ENCODE assay signal across 8 mouse cellular contexts in the genomic region with DNA sequence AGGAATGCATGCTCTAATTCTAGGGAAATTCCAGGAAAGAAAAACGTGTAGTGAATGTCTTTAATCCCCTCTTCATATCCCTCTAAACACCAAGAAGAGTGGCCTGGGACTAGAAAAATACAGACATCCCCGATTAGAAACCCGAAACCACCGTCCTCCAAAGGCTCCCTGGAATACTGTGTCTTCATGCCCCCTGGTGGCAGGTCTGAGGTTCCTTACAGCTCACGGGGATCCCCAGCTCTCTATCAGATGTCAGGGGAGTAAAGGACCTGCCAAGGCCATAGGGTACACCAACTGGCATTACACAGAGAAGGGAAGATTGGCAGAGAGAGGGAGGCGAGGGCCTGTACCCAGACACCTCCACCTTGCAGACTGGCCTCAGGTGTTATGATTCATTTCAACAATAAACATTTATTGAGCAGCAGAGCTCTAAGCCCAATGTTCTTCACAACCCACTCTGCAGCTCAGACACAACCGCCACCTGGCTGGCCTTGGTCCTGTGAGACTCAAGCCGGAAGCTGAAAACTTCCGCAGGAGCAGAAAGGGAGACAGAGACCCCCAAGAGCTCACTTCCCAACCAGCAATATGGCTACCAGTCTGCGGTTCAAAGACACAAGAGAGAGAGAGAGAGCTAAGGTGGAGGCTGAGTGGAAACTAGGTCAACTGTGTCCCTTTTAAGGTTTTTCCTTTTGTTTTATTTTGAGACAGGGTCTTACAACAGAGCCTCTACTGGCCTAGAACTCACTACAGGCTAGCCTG. TPM values are rescaled to one million over a fixed set of nuclear protein-coding genes. Genes with fewer than 3 reads are reported as not detected.
DNase-seq lines count a peak whose midpoint lies in the region; ATAC-seq and TF ChIP-seq lines count a peak whose summit lies in the region.

No protein-coding gene starts in this region.

- H3K4me2 ChIP-seq in stomach, embryonic 16.5 days (ENCODE audit: low read depth, low read length) = no peak overlapping the region

- no peak for TF ChIP-seq POLR2A in lung, adult 2 months (IDR thresholded peaks at IDR 0.05; ENCODE audit: borderline replicate concordance, extremely low read depth, low read depth, low read length)

- H3K4me3 ChIP-seq in lung, adult 2 months (replicated peaks; ENCODE audit: extremely low read depth, low read depth, low read length) = no peak overlapping the region
- H3K4me3 ChIP-seq in stomach, embryonic 16.5 days (replicated peaks; ENCODE audit: low read length) = no peak overlapping the region

- peak; percentile 98 for DNase-seq in heart, adult 11 months
- no peak for DNase-seq in heart, postnatal 25 days (ENCODE audit: low spot score)
- peak; percentile 52 for DNase-seq in CD4-positive helper T cell, adult 2 months (ENCODE audit: low read depth, low spot score)
- DNase-seq in c-Kit-positive CD71-positive TER-119-positive erythroid progenitor cells, embryonic 14.5 days (ENCODE audit: low spot score) = peak; percentile 34
- peak; percentile 87 for DNase-seq in kidney, adult 9 months
- peak; percentile 74 for DNase-seq in lung, adult 2 months

- intact Hi-C loops in heart, postnatal 25 days (cut with DNase I) = loop anchor here (1.0 kb wide), 1 partner anchor 46 kb away; no protein-coding TSS in a partner anchor

- H3K9ac ChIP-seq in stomach, embryonic 16.5 days (ENCODE audit: low read length) = no peak overlapping the region

- peaks cover 12% of the 10 kb centered on the region; the same call in 1 of the 2 replicates for H3K36me3 ChIP-seq in stomach, embryonic 16.5 days (ENCODE audit: control insufficient read depth, insufficient read depth, low read length)

- no peaks in the 10 kb centered on the region for H3K27me3 ChIP-seq in stomach, embryonic 16.5 days (ENCODE audit: control insufficient read depth, insufficient read depth, low read length)

- no peak overlapping the region for H3K27ac ChIP-seq in stomach, embryonic 16.5 days (ENCODE audit: low read length)

- H3K4me1 ChIP-seq in lung, adult 2 months (ENCODE audit: control insufficient read depth, insufficient read depth, low read length) = peaks cover under 1% of the 10 kb centered on the region; the same call in 1 of the 2 replicates
- H3K4me1 ChIP-seq in stomach, embryonic 16.5 days (ENCODE audit: control insufficient read depth, insufficient read depth, low read length) = peaks cover 35% of the 10 kb centered on the region

- TF ChIP-seq CTCF in lung, adult 2 months (IDR thresholded peaks at IDR 0.05; ENCODE audit: insufficient read depth, low read length) = peak; percentile 87

- peak; percentile 84 for ATAC-seq in frontal cortex, adult (ENCODE audit: low TSS enrichment)
- 0 out of 2 replicates have a peak, but pooled peaks have one; percentile 52 for ATAC-seq in stomach, embryonic 16.5 days (ENCODE audit: insufficient read depth, low FRiP score)

- 36% methylated on average over 10 of the region's 10 CpGs for WGBS in lung, adult 2 months
- WGBS in stomach, embryonic 16.5 days = 34% methylated on average over 10 of the region's 10 CpGs

- H3K9me3 ChIP-seq in stomach, embryonic 16.5 days (replicated peaks; ENCODE audit: control insufficient read depth, low read length) = no peaks in the 10 kb centered on the region

RNA-seq across cellular contexts. Expression of gene P3h4, which starts 6.4 kb away (rescaled TPM):
- total RNA-seq in heart, postnatal 25 days (2021) = 10 to 100 TPM; 15.4 to 15.8 TPM
- 40.6 and 53.9 TPM in 2 replicates for polyA plus RNA-seq in lung, adult 2 months (2012; rRNA removed)
- 56.7 and 62.1 TPM in 2 replicates for polyA plus RNA-seq in stomach, embryonic 16.5 days (2015; fragmentation: Nextera tagmentation; extraction: Ambion mirVana)

RNA-seq across cellular contexts. Expression of gene Fkbp10, which starts 7.2 kb away (rescaled TPM):
- 10 to 100 TPM; 12.2 to 14.4 TPM for total RNA-seq in heart, postnatal 25 days (2021)
- 41.5 and 42.5 TPM in 2 replicates for polyA plus RNA-seq in lung, adult 2 months (2012; rRNA removed)
- 114 and 119 TPM in 2 replicates for polyA plus RNA-seq in stomach, embryonic 16.5 days (2015; fragmentation: Nextera tagmentation; extraction: Ambion mirVana)

RNA-seq across cellular contexts. Expression of gene Jup, which starts 10.7 kb away (rescaled TPM):
- 100 to 1,000 TPM; 239 to 247 TPM for total RNA-seq in heart, postnatal 25 days (2021)
- 631 and 728 TPM in 2 replicates for polyA plus RNA-seq in lung, adult 2 months (2012; rRNA removed)
- polyA plus RNA-seq in stomach, embryonic 16.5 days (2015; fragmentation: Nextera tagmentation; extraction: Ambion mirVana) = 247 and 328 TPM in 2 replicates

RNA-seq across cellular contexts. Expression of gene Nt5c3b, which starts 33.4 kb away (rescaled TPM):
- total RNA-seq in heart, postnatal 25 days (2021) = 10 to 100 TPM; 30.2 to 33.3 TPM
- polyA plus RNA-seq in lung, adult 2 months (2012; rRNA removed) = 21.7 and 31.5 TPM in 2 replicates
- 99.1 and 109 TPM in 2 replicates for polyA plus RNA-seq in stomach, embryonic 16.5 days (2015; fragmentation: Nextera tagmentation; extraction: Ambion mirVana)

RNA-seq across cellular contexts. Expression of gene Klhl10, which starts 33.5 kb away (rescaled TPM):
- total RNA-seq in heart, postnatal 25 days (2021) = under 1 TPM; 0.88 to 0.92 TPM
- polyA plus RNA-seq in lung, adult 2 months (2012; rRNA removed) = 0.22 and 0.49 TPM in 2 replicates
- 0.29 and 0.30 TPM in 2 replicates for polyA plus RNA-seq in stomach, embryonic 16.5 days (2015; fragmentation: Nextera tagmentation; extraction: Ambion mirVana)
